Mouse (Mus musculus) left cerebral cortex, postnatal 25 days (tissue): ENCODE data around the gene Plekhm2. TPM values are rescaled to one million over a fixed set of nuclear protein-coding genes. Genes with fewer than 3 reads are reported as not detected.

ENCODE experiments used
- DNase-seq, 2 experiments: peaks; one replicate each; pipeline ENCODE4 v3.0.0; 2022; ENCODE audit warnings: low spot score in 2 of 2, mixed read lengths in 1 of 2
- intact Hi-C: fragments of 180-260 bp; cut with DNase I; formaldehyde crosslinking; loops from one replicate; pipeline ENCODE4 v1.15.1; 2025
- total RNA-seq, 2 experiments: library from RNA; stranded (reverse); gene quantifications; 2 replicates each; pipeline ENCODE4 v1.2.3; 2021

The Plekhm2 gene
- 10 to 100 TPM; 74.6 to 75.2 TPM for total RNA-seq

GRCm38 (mm10) chr4:141664799-141665198, at the start of gene Plekhm2:
Gene Plekhm2, minus strand, starts transcription at chr4:141664899.
- intact Hi-C loops: no loop called here
- no peak for DNase-seq

GRCm38 (mm10) chr4:141713598-141714142, 49.0 kb upstream of the Plekhm2 start:
- no peak for DNase-seq

GRCm38 (mm10) chr4:141711250-141711649, 46.6 kb upstream of the Plekhm2 start:
- intact Hi-C loops: no loop called here
- DNase-seq: peak in 1 of 2 experiments; percentile 80

More at GRCm38 (mm10) chr4:141713598-141714142, 49.0 kb upstream of the Plekhm2 start:
- intact Hi-C loops: no loop called here

- DNase-seq: no peak
These were observed 44.3 kb upstream of the Plekhm2 start for GRCm38 (mm10) chr4:141708971-141709370.

GRCm38 (mm10) chr4:141708005-141708404, 43.3 kb upstream of the Plekhm2 start:
- intact Hi-C loops: no loop called here
- DNase-seq: no peak

More at GRCm38 (mm10) chr4:141708971-141709370, 44.3 kb upstream of the Plekhm2 start:
- intact Hi-C loops: no loop called here

GRCm38 (mm10) chr4:141705331-141705730, 40.6 kb upstream of the Plekhm2 start:
- intact Hi-C loops: no loop called here
- peak; percentile 57 to 83 for DNase-seq

- intact Hi-C loops: no loop called here
- DNase-seq: no peak
These were observed 39.9 kb upstream of the Plekhm2 start for GRCm38 (mm10) chr4:141704625-141705024.

GRCm38 (mm10) chr4:141694719-141695118, 30.0 kb upstream of the Plekhm2 start:
- intact Hi-C loops: no loop called here
- DNase-seq: no peak

- DNase-seq: no peak
- intact Hi-C loops: no loop called here
These were observed 23.8 kb upstream of the Plekhm2 start for GRCm38 (mm10) chr4:141688505-141688904.

- intact Hi-C loops: no loop called here
- DNase-seq: peak in 1 of 2 experiments; percentile 51
These were observed 21.8 kb upstream of the Plekhm2 start for GRCm38 (mm10) chr4:141686525-141686924.

GRCm38 (mm10) chr4:141686093-141686492, 21.4 kb upstream of the Plekhm2 start:
- intact Hi-C loops: no loop called here
- DNase-seq: no peak

- intact Hi-C loops: no loop called here
- no peak for DNase-seq
These were observed 20.8 kb upstream of the Plekhm2 start, which contains the start of gene Rsc1a1 for GRCm38 (mm10) chr4:141685499-141685898. Gene Rsc1a1, minus strand, starts transcription at chr4:141685599.

GRCm38 (mm10) chr4:141682706-141683230, 18.1 kb upstream of the Plekhm2 start:
- intact Hi-C loops: no loop called here
- DNase-seq: no peak

- DNase-seq: no peak
- intact Hi-C loops: no loop called here
These were observed 17.1 kb upstream of the Plekhm2 start for GRCm38 (mm10) chr4:141681767-141682166.

- intact Hi-C loops: no loop called here
- no peak for DNase-seq
These were observed 16.2 kb upstream of the Plekhm2 start for GRCm38 (mm10) chr4:141680892-141681291.

- intact Hi-C loops: no loop called here
These were observed 14.3 kb upstream of the Plekhm2 start for GRCm38 (mm10) chr4:141679016-141679415.

GRCm38 (mm10) chr4:141676462-141676979, 11.8 kb upstream of the Plekhm2 start:
- DNase-seq: no peak
- intact Hi-C loops: no loop called here

More at GRCm38 (mm10) chr4:141679016-141679415, 14.3 kb upstream of the Plekhm2 start:
- no peak for DNase-seq

GRCm38 (mm10) chr4:141672325-141672724, 7.6 kb upstream of the Plekhm2 start:
- DNase-seq: no peak
- intact Hi-C loops: no loop called here

- peak in 1 of 2 experiments; percentile 39 for DNase-seq
- intact Hi-C loops: no loop called here
These were observed 6.7 kb upstream of the Plekhm2 start for GRCm38 (mm10) chr4:141671389-141671788.

- intact Hi-C loops: no loop called here
- no peak for DNase-seq
These were observed 5.4 kb upstream of the Plekhm2 start for GRCm38 (mm10) chr4:141669898-141670712.
